Mouse (Mus musculus) myocyte (in vitro differentiated cells): ENCODE measurements around the gene Plau.

Source experiments
- CEBPB ChIP-seq: IDR thresholded peaks from 2 replicates; pipeline ENCODE4 v1.6.1; 2011; ENCODE audit warnings: mild to moderate bottlenecking, moderate library complexity; ENCODE audit not compliant: poor library complexity, insufficient read depth, severe bottlenecking
- E2F4 ChIP-seq: IDR thresholded peaks from one replicate; pipeline ENCODE4 v1.6.1; 2011; ENCODE audit warnings: mild to moderate bottlenecking, control low read depth, moderate library complexity; ENCODE audit not compliant: insufficient read depth
- MAX ChIP-seq: IDR thresholded peaks from one replicate; pipeline ENCODE4 v1.6.1; 2011; ENCODE audit warnings: low read depth, mild to moderate bottlenecking, control low read depth
- MYOD1 ChIP-seq, 3 experiments: IDR thresholded peaks; one replicate each; pipeline ENCODE4 v1.6.1; 2011; ENCODE audit warnings: control low read depth in 2 of 3, low read depth in 2 of 3, mild to moderate bottlenecking in 2 of 3, moderate library complexity in 1 of 3; ENCODE audit not compliant: insufficient read length in 2 of 3, control insufficient read depth in 1 of 3
- MYOG ChIP-seq, 3 experiments: IDR thresholded peaks; one replicate each; pipeline ENCODE4 v1.6.1; 2011; ENCODE audit warnings: control low read depth in 2 of 3, low read depth in 2 of 3, mild to moderate bottlenecking in 2 of 3; ENCODE audit not compliant: insufficient read length in 2 of 3, control insufficient read depth in 1 of 3, insufficient read depth in 1 of 3
- POLR2A ChIP-seq: IDR thresholded peaks from one replicate; pipeline ENCODE4 v1.6.1; 2011; ENCODE audit warnings: low read depth, mild to moderate bottlenecking, control low read depth, moderate library complexity; ENCODE audit not compliant: insufficient read length
- POLR2AphosphoS2 ChIP-seq: IDR thresholded peaks from one replicate; pipeline ENCODE4 v1.6.1; 2011; ENCODE audit warnings: low read depth, control low read depth; ENCODE audit not compliant: insufficient read length
- REST ChIP-seq: IDR thresholded peaks from one replicate; pipeline ENCODE4 v1.6.1; 2011; ENCODE audit warnings: mild to moderate bottlenecking, control low read depth, moderate library complexity; ENCODE audit not compliant: insufficient read depth, insufficient read length
- SRF ChIP-seq: IDR thresholded peaks from one replicate; pipeline ENCODE4 v1.6.1; 2011; ENCODE audit warnings: low read depth; ENCODE audit not compliant: control insufficient read depth, insufficient read length
- TCF12 ChIP-seq: IDR thresholded peaks from one replicate; pipeline ENCODE4 v1.6.1; 2011; ENCODE audit warnings: mild to moderate bottlenecking, control low read depth; ENCODE audit not compliant: poor library complexity, insufficient read depth, severe bottlenecking
- TCF3 ChIP-seq: IDR thresholded peaks from one replicate; pipeline ENCODE4 v1.6.1; 2011; ENCODE audit warnings: low read depth, control low read depth; ENCODE audit not compliant: insufficient read length
- USF1 ChIP-seq: IDR thresholded peaks from one replicate; pipeline ENCODE4 v1.6.1; 2011; ENCODE audit warnings: low read depth, mild to moderate bottlenecking, control low read depth, moderate library complexity

GRCm38 (mm10) chr14:20824517-20824916 lies 11.9 kb upstream of the Plau start:
- TF ChIP-seq POLR2AphosphoS2 = no peak
- TF ChIP-seq MYOG (IDR thresholded peaks at IDR 0.05; ENCODE audit: control insufficient read depth in 1 of 3, insufficient read depth in 1 of 3, insufficient read length in 2 of 3, low read depth in 2 of 3) = no peak
- TF ChIP-seq POLR2A = no peak
- no peak for TF ChIP-seq TCF12
- no peak for TF ChIP-seq MAX
- no peak for TF ChIP-seq E2F4
- TF ChIP-seq TCF3 = no peak
- TF ChIP-seq MYOD1 (IDR thresholded peaks at IDR 0.05; ENCODE audit: control insufficient read depth in 1 of 3, insufficient read length in 2 of 3, low read depth in 2 of 3) = no peak
- TF ChIP-seq USF1 = no peak
- TF ChIP-seq CEBPB = no peak
- TF ChIP-seq SRF = no peak
- TF ChIP-seq REST = no peak
